Mouse (Mus musculus) embryo, embryonic 11 days (tissue): ENCODE data around the gene Gpr34.

Experiments used
- DNase-seq: peaks from one replicate; pipeline ENCODE4 v3.0.0-alpha.2; 2015

Gene Gpr34

DNA sequence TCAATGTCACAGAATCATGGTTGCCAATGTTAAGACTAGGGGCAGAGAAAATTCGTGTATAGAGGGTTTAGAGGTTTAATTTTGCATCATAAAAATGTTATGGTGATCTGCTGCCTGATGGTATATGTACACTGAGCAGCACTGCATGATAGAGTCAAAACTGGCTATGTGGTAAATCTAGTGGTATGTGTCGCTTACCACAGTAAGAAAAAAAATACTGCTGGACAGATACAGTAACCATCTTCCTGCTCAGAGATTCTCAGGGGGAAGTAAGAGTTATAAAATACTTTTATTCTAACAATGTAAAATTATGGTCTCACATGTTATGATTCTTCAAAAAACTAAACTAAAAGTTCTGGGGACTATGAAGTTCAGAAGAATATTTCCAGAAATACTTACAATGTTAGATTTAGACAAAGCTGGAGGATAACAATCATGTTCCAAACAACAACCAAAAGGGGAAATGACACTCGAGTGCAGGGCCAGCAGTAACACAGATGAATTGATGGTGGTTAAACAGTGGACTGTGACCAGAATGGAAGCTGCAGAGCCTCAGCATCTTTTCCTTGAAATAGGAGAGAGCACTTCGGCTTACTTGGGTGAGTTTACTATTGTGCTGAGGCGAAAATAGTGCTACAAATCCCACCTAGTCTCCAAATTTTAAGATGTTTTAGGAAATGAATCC lies at the start of gene Gpr34:
Gpr34 (plus strand) TSS at position 491 of the 685 bp plus-strand sequence.
- DNase-seq: no peak

DNA sequence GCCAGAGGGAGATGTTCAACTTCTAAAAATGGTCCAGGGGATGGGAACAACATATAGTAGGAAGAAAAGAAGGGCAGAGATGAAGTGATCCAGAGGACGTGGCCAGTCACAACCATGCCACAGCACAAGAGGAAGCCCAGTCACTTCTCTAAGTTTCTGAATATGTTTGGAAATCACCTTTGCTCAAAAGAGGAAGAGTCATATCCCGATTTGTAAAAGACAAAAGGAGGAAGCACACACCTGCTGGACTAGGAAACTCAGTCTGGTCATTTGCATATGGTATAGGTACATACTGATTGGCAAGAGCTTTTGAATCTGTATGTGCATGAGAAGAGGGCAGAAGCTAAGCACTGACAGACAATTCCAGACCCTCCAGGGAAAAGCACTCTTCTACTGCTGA lies 32.5 kb upstream of the Gpr34 start:
- DNase-seq: no peak

DNA sequence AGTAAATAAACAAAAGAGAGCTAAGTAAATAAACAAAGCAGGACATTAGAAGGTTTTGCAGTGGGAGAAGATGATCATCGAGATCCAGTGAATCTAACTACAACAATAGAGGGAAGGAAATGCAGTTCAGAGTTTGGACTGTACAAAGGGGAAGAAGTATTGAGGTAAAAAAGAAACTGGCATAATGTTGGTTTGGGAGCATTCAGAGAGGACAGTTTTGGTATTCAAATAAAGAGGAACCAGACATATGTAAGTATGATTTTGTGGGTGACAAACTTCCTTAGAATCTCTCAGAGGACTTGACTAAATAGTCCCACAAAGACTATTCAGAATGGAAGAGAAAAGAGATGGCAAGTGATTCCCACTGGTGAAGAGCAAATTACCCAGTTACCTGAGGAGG lies 31.9 kb upstream of the Gpr34 start:
- DNase-seq: no peak

DNA sequence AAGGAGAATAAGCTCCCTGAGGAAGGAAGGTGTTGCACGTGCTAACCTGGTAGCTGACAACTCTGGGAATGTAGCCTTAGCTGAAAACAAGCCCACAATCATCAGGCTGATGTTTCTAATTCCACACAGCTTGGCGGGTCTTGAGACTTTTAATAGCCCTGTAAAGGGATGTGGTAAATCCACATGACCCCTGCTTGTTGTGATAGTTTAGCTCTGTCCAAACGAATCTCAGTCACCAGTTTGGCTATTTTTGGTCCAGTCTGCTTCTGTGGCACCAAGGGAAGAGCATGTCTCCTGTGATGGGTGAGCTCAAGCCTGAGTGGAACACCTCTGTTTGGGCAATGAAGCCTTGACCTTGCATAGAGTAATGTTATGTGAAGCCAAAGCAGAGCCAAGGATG lies 25.1 kb upstream of the Gpr34 start:
- DNase-seq: no peak

DNA sequence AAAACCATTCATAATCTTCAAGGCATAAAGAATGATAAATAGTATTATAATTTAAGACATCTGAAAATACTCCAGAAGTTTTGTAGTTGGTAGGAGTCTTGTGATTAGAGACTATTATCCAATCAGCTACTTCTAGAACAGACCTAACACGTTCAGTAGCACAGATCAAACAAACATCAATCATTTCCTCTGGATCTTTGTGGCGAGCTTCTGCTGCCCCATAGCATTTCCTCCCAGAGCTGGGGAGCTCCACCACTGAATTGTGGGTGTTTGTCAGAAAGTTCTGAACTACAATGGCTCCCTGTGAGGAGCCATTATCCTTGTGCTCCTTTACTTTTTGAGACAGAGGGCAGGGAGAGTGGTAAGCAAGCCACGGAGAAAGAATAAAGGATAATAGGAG lies 24.1 kb upstream of the Gpr34 start:
- DNase-seq: no peak

DNA sequence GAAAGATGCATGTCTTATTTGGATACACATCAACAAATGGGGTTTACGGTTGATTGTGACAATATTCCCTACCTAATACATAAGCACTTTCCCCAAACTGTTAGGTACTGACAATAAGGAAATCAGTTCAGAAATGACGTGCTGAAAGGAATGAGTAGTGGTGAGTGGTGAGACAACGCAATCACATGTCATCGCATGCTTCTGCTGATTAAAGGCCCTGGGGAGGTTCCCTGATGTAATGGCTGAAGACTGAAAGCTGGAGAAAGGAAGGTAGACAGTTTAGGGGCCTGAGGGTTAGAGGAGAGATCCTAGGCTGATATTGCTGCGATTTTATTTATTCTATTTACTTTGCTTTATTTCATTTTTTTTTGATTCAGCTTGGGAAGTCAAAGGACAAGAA lies 20.8 kb upstream of the Gpr34 start:
- no peak for DNase-seq

DNA sequence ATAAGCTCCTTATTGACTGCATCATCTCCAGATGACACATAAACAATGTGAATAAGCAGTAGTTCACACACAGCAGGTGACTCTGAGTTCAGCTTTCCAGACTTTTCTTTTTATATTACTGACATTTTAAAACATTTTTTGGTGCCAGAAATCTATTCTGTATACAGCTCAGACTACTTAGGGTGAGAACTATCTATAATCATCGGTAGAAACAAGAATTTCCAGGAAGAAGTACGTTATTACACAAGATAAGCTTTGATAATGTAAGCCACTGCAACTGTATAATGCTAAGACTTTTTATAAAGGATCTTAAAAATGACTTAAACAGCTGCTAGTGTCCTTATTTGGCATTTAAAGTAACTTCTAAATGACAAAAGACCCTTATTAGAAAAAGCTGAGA lies 19.8 kb upstream of the Gpr34 start:
- no peak for DNase-seq

DNA sequence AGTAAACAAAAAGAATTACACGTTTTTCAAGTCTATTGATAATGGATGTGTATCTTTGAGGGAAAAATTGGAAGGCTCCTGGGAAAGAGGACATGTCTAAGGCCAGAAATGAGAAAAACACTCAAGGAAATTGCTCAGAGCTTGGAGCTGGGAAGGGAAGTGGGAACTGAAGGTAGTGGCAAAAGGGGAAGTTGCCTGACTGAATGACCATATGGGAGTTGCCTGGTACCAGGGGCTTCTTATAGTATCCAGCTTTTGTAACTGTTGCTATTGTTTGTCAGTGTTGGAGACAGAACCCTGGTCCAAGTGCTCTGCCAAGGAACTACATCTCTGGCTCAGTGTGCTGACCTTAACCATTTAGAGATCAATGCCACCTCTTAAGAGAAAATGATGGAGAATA lies 15.2 kb upstream of the Gpr34 start:
- DNase-seq: no peak

DNA sequence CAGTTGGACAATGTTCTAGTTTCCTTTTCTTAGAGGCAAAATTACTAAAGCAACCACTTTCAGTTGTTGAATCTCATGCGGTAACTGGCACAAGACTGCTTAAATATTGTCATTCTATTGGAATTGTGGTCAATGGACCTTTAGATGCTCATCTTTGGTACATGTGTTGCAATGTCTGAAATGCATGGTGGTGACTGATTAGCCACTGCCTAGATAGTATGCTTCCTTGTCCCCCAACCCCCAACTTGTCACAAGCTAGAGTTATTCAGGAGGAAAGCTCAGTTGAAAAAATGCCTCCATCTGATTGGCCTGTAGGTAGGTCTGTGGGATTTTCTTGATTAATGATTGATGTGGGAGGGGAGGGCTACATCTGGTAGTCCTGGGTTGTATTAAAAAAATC lies 14.6 kb upstream of the Gpr34 start:
- DNase-seq: no peak

DNA sequence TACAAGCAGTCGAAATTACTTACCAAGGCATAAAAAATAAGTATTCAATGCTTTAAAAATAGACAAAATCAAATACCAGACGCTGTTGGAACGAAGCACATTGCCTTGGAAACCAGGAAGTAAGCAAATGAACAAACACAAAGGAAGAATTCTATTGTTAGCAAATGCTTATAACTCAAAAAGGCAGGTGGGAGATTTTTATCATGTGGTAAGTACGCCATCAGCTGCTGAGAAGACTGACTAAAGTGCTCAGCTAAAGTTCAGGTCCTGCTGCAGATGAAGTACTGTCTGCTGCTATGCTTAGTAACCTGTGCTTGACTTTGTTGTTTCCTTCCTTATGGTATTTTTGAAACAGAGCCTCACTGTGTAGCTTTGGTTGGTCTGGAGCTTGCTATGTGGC lies 13.4 kb upstream of the Gpr34 start:
- no peak for DNase-seq

DNA sequence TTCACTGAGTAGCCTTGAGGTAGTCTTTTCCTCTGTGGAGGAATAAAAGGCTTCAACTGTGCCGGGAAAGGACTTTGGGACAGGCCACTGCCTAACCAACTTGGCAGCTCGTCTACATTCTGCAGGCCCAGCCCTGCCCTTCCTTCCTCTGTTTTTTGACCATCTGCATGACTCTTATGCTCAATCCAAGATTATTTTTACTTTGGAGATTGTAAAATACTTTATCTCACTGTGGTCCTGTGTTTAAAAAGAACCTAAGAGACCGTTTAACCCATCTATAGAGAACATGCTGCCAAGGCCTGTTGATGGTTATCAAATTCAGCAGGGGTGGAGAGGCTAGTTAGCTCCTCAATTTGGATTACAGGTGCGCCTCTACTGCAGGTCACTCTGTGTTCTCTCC lies 10.4 kb upstream of the Gpr34 start:
- DNase-seq: no peak

DNA sequence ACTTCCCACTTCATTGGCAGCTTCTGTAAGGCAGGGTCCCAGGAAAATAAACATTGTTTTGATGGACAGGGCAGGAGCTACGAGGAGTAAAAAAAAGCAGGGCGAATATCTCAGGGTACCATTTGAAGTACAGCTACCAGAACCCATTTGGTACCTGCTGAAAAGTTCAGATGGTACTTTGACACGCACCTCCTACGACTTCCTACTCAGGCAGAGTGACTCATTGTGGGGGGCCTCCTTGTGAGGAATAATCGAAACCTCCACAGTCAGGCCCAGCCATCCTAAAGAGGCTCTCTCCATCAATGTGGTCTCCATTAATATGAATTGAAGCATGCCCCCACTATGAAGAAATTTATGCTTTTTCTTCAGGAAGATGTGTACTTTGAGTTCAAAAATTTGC lies 9.2 kb upstream of the Gpr34 start:
- no peak for DNase-seq

DNA sequence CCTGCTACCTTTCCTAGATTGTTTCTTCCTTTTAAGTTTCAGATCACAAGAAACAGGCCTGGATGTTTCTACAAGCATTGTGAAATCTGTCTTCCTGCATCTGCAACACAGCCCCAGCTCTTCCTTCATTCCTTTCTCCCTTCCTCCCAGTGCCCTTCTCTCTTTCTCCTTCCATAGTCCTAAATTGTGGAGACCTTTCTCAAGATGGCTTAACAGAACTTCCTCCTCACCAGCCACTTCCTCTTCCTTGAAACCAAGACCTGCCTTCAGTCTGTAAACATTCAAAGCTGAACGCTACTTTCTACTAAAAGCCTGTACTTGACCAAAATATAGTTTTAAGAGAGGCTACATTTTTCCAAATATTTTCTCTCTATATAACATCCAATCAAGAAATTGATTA lies 4.5 kb downstream of the Gpr34 start:
- no peak for DNase-seq

DNA sequence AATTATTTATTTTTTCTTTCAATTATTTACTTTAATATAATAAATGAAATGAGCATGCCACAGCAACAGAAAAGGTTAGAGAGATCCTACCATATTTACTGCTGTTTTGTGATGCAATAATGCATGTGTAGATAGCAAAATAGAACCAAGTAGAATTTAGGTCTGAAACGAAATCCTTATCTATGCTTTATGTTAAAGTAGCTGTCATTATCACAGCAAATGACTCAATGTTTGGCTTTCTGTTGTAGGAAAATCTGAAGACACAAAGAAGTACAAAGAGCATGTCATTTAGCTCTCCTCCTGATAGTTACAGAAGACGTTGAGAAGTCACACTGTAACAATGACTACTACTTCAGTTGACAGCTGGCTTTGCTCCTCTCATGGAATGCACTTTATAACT lies 7.0 kb downstream of the Gpr34 start:
- no peak for DNase-seq

DNA sequence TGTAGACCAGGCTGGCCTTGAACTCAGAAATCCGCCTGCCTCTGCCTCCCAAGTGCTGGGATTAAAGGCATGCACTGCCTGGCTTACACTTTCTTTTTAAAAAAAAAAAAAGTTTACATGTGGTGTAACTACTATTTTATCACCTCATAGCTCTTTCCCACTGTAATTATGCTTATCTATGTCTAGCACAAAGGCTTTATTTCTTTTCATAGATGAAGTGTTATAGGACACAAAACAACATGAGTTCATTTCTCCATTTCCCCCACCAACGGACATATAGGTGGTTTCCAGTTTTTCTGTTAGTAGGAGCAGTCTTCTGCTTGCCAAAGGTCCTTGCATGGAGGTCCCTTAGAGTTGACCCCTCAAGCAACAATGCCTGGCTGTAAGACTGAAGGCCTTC lies 20.0 kb downstream of the Gpr34 start:
- DNase-seq: no peak

DNA sequence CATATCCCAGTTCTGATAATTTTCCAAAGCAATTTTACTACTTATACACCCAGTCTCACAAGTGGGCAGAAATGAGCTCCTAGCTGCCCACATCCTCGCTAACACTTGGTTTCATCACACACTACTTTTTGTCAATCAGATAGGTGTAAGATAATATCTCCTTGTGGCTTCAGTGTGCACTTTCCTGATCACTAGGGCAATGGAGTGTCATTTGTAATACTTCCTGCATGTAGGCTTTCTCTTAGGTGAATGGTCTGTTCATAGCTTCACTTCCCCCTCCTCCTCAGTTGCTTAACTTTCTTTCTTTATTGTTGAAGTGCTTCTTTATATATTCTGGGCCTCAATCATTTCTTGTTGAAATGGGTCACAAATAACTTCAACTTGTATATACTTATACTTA lies 20.4 kb downstream of the Gpr34 start:
- DNase-seq: no peak

DNA sequence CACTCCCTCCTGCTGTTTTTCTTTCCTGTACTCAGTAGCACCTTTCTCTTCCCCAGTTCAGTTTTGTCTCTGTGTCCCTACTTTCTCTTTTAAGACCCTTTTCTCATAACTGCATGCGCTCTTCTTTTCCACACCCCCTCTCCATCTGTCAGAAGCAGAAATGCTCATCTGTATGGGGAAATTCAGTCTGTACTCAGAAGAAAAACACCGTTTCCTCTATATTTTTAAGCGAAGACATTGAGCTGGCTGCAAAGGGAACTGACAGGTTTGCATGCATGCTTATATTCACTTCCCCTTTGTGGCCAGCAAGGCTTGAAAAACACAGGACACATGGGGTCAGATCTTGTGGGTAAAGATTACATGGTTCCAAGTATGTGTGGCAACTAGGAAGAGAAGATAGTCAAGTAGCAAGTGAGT lies 23.1 kb downstream of the Gpr34 start:
- no peak for DNase-seq

DNA sequence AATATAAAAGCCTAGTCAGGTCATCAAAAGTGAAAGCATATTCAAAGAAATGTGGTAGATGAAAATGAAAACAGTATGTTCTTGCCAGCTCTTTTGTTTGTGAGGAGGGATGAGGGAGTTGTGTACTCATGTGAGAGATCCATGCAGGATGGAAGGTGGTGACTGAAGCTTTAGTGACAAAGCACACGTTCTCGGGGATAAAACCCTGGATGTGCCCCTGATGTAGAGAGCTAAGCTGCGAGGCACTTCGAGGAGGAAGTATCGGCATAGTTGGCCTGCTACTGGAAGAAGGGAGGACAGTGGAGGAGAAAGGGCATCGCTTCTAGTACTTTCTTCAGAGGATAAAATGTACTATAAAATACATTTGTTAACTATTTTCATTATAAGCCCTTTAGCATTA lies 24.0 kb downstream of the Gpr34 start:
- no peak for DNase-seq

DNA sequence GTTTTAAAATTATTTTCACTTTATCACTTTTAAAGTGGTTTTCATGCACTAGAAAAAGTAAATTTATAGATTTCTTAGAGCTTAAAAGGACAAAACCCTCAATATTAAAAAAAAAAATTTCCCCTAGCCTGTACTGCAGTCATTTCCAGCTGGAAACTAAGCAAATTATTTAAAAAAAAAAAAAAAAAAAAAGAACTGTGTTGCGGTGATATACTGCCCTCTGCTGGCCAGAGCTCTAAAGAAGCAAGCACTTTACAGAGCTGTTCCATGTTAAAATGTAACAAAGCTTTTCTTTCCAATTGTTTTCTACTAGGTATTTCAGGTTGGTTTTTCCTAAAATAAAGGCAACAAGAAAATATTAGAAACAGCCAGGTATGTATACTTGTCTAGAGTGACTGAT lies 24.8 kb downstream of the Gpr34 start:
- DNase-seq: peak; percentile 54

DNA sequence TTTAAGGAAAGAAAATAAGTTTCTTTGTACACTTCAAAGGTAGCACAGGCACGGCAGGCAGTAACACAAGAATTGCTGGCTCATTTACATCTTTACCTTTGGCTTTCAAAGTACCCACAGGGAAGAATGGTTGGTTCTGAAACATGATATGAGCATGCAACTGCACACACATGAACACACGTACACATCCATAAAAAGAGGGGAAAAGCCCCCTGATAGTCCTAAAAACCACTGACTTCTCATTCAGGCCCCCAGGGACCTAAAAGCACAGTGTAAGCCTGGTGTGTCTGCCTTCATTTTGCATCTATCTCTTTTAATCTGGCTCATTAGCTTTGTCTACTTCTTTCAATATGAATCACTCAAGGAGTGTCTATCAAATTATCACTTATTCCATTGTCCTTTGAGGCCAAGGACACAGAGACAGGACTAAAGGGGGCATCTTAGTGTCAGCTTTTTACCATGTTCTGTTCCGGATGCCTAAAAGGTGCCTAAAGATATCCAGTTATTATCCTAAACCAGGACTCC lies 26.8 kb downstream of the Gpr34 start:
- no peak for DNase-seq

DNA sequence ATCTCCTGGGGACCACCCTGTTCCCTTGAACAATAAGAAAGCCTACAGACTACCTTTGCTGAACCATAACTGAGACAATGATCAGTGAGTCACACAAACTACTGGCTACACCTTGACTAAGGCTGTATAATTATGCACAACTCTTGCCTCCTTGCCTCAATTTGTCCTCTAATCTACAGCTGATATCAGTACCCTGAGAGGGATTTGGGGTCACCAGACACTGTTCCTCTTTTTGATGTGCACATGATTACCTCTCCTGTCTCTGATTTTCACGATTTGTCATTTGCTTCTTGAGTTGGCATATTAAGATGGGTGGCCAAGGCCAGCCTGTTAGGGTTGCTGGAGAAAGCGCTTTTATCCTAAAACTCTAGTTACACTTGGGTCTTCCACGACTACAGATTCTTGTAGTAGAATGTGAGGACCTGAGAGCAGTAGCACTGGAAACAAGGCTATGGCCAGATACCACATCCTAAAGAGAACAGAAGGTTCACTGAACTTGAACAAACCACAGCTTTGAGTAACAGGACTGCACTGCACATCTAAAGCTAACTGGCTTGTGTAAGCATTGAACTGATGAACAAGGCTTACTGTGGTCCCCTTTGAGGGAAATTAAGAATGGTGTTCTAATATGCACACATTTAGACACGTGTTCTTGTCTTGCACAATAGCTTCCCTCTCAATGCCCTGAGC lies 27.5 kb downstream of the Gpr34 start:
- DNase-seq: no peak

DNA sequence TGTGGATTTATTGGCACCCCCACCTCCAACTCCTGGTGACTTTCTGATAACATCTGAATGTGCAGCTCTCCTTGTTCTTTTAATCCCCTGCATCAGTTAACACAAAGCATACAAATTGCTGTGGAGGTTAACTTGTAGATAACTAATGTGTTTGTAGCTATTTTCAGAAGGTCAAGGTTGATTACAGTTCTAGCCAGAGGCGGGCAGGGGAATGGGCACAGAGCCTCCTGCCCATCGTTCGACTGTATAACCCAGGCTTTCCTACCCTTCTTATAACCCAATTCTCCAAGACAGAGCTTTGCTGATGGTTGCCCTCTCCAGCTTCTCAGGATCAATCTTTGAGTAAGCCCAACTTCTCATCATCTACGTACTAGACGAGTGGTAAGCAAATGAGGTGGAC lies 29.2 kb downstream of the Gpr34 start, which contains the start of gene Gpr82:
Gpr82 (plus strand) TSS at position 301 of the 400 bp plus-strand sequence.
- DNase-seq: no peak

DNA sequence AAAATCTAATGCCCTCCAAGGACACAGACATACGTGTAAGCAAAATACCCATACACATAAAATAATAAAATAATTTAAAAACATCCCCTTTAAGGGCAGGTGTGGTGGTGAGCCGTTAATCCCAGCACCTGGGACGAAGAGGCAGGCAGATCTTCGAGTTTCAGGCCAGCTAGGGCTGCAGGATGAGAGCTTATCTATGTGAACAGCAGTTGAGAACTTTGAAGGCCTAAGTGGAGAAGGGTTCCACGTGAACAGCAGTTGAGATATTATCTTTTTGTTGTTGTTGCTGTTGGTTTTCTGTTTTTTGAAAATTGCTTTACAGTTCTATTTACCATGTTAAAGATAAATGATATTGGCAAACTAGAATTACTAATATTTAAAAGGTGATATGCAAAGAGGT lies 37.0 kb downstream of the Gpr34 start:
- DNase-seq: no peak

DNA sequence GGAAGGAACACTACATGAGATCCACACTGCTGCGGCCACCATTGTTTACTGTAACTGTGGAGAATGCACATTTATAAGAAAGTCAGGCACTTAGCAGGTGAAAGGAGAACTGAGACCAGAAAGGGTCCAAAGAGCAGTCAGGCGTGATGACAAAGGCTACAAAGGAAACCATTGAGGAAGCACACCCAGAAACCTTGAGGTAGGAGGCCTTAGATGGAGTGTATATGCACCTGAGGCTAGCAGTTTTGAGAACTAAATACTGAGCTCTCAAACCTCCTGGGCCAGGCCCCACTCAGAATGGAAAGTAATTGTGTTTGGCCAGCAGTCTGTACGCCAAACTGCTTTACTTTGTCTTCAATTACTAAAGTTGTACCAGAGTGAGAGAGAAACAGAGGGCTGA lies 38.5 kb downstream of the Gpr34 start:
- DNase-seq: no peak

DNA sequence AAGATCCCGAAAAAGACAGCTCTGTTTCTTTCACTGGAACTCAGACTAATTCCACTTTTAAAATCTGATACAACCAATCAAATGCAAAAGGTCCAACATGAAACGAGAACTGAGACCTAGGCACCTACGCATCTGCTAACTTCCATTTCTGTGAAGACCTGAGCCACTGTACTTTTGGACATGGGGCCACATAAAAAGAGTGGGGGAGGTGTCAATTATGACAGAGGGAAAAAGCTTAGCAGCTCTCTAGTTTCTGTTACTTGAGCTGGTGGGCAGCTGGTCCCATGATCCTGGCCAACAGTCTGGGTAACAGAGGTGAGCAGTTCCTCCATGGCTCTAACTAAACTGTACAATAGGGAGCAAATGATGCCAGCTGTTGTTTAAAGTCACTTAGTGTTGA lies 41.1 kb downstream of the Gpr34 start:
- no peak for DNase-seq
